22 mouse cellular contexts compared by ENCODE assay signal in genomic region chr9:80774541-80774940, GRCm38 (mm10).
DNase-seq lines count a peak whose midpoint lies in the region; ATAC-seq and TF ChIP-seq lines count a peak whose summit lies in the region.
"Had no signal": no experiment of that assay in that cellular context is flagged by ENCODE, and none has a peak within 500 bp of the region (broad histone marks: within the 10 kb centered on the region; RNA-seq: fewer than 3 reads in every experiment).

No protein-coding gene starts in this region.

- no peak overlapping the region for H3K9ac ChIP-seq in forebrain, embryonic 11.5 days (ENCODE audit: low read length)
- H3K9ac ChIP-seq in forebrain, postnatal 0 days = no peak overlapping the region
- H3K9ac ChIP-seq in hindbrain, postnatal 0 days (replicated peaks; ENCODE audit: low read length) = no peak overlapping the region
- H3K9ac ChIP-seq: embryonic facial prominence, embryonic 12.5 days; heart, embryonic 12.5 days; hindbrain, embryonic 14.5 days had no signal

- no peak for TF ChIP-seq CTCF in forebrain, postnatal 0 days (IDR thresholded peaks at IDR 0.05; ENCODE audit: low read depth)
- no peak for TF ChIP-seq CTCF in hindbrain, postnatal 0 days (IDR thresholded peaks at IDR 0.05; ENCODE audit: low read depth)

- H3K36me3 ChIP-seq in forebrain, embryonic 11.5 days (ENCODE audit: control insufficient read depth, insufficient read depth, low read length) = no peaks in the 10 kb centered on the region
- H3K36me3 ChIP-seq in forebrain, postnatal 0 days (ENCODE audit: insufficient read depth) = no peaks in the 10 kb centered on the region
- H3K36me3 ChIP-seq in hindbrain, postnatal 0 days (ENCODE audit: insufficient read depth, low read length) = no peaks in the 10 kb centered on the region
- no peaks in the 10 kb centered on the region for H3K36me3 ChIP-seq in hindbrain, embryonic 10.5 days
- H3K36me3 ChIP-seq: embryonic facial prominence, embryonic 12.5 days; G1E; heart, embryonic 12.5 days had no signal

- 0 out of 2 replicates have a peak, but pooled peaks have one; percentile 10 for ATAC-seq in forebrain, embryonic 11.5 days (replicated peaks; ENCODE audit: low FRiP score)
- no peak for ATAC-seq in forebrain, postnatal 0 days
- ATAC-seq in hindbrain, postnatal 0 days = peak; percentile 78; the same call in 1 of the 2 replicates
- ATAC-seq: CD4-positive, CD25-positive, alpha-beta regulatory T cell, adult 4 months; intestine, embryonic 16.5 days had no signal

- DNase-seq in cerebellum, postnatal 10 days = peak; percentile 82 to 86
- DNase-seq in cerebellum, postnatal 25 days = no peak
- DNase-seq in forebrain, embryonic 11.5 days (ENCODE audit: low spot score) = no peak
- no peak for DNase-seq in forebrain, postnatal 0 days
- peak; percentile 68 for DNase-seq in hindbrain, postnatal 0 days (ENCODE audit: low spot score)
- no peak for DNase-seq in hindbrain, embryonic 10.5 days (ENCODE audit: low spot score)
- DNase-seq in retina, embryonic 14.5 days (ENCODE audit: low spot score) = peak; percentile 92
- DNase-seq in layer of hippocampus, postnatal 25 days (ENCODE audit: extremely low spot score in 1 of 2, low spot score in 1 of 2) = no peak
- DNase-seq: adrenal gland, postnatal 14 days; B cell, adult 2 months; cerebellum, adult 2 months; cerebellum, postnatal 36 days; gastrocnemius, adult 2 months; gastrocnemius, postnatal 25 days; heart, postnatal 36 days; kidney, adult 2 months had no signal

- H3K9me3 ChIP-seq in forebrain, embryonic 11.5 days (ENCODE audit: control insufficient read depth, low read length) = no peaks in the 10 kb centered on the region
- H3K9me3 ChIP-seq in forebrain, postnatal 0 days (ENCODE audit: low read length) = no peaks in the 10 kb centered on the region
- no peaks in the 10 kb centered on the region for H3K9me3 ChIP-seq in hindbrain, postnatal 0 days (ENCODE audit: low read length)
- no peaks in the 10 kb centered on the region for H3K9me3 ChIP-seq in hindbrain, embryonic 10.5 days
- H3K9me3 ChIP-seq: embryonic facial prominence, embryonic 12.5 days; G1E; heart, embryonic 12.5 days had no signal

- no peak overlapping the region for H3K4me2 ChIP-seq in forebrain, embryonic 11.5 days (ENCODE audit: low read depth, low read length, severe bottlenecking)
- H3K4me2 ChIP-seq in forebrain, postnatal 0 days (ENCODE audit: low read depth) = no peak overlapping the region
- H3K4me2 ChIP-seq in hindbrain, postnatal 0 days (ENCODE audit: low read depth, low read length) = no peak overlapping the region
- H3K4me2 ChIP-seq: embryonic facial prominence, embryonic 12.5 days; heart, embryonic 12.5 days; hindbrain, embryonic 14.5 days had no signal

- no peaks in the 10 kb centered on the region; the same call in 1 of the 2 replicates for H3K4me1 ChIP-seq in forebrain, embryonic 11.5 days (replicated peaks; ENCODE audit: control insufficient read depth, insufficient read depth, low read length)
- no peaks in the 10 kb centered on the region for H3K4me1 ChIP-seq in forebrain, postnatal 0 days (ENCODE audit: insufficient read depth)
- H3K4me1 ChIP-seq in hindbrain, postnatal 0 days (ENCODE audit: insufficient read depth, low read length) = no peaks in the 10 kb centered on the region; the same call in 1 of the 2 replicates
- H3K4me1 ChIP-seq in hindbrain, embryonic 10.5 days (replicated peaks) = no peaks in the 10 kb centered on the region
- H3K4me1 ChIP-seq: embryonic facial prominence, embryonic 12.5 days; heart, embryonic 12.5 days had no signal

- H3K27ac ChIP-seq in forebrain, embryonic 11.5 days (ENCODE audit: low read depth, low read length) = no peak overlapping the region
- no peak overlapping the region for H3K27ac ChIP-seq in forebrain, postnatal 0 days (ENCODE audit: low read depth, low read length)
- H3K27ac ChIP-seq in hindbrain, postnatal 0 days = no peak overlapping the region
- H3K27ac ChIP-seq in hindbrain, embryonic 10.5 days = no peak overlapping the region
- H3K27ac ChIP-seq: embryonic facial prominence, embryonic 12.5 days; gastrocnemius, adult 2 months; hindbrain, embryonic 14.5 days had no signal

- no peak overlapping the region for H3K4me3 ChIP-seq in forebrain, embryonic 11.5 days (ENCODE audit: low read depth, low read length)
- no peak overlapping the region for H3K4me3 ChIP-seq in forebrain, postnatal 0 days (ENCODE audit: low read depth, low read length)
- H3K4me3 ChIP-seq in hindbrain, postnatal 0 days (ENCODE audit: low read length) = no peak overlapping the region
- no peak overlapping the region for H3K4me3 ChIP-seq in hindbrain, embryonic 10.5 days
- H3K4me3 ChIP-seq: embryonic facial prominence, embryonic 12.5 days; gastrocnemius, adult 2 months; heart, embryonic 12.5 days had no signal

- WGBS in forebrain, embryonic 11.5 days = 48% methylated on average over 1 of the region's 1 CpGs
- 39% methylated on average over 1 of the region's 1 CpGs for WGBS in forebrain, postnatal 0 days
- WGBS in hindbrain, postnatal 0 days = 62% methylated on average over 1 of the region's 1 CpGs
- WGBS in hindbrain, embryonic 10.5 days = 75% methylated on average over 1 of the region's 1 CpGs

- H3K27me3 ChIP-seq in forebrain, embryonic 11.5 days (ENCODE audit: control insufficient read depth, insufficient read depth, low read length) = no peaks in the 10 kb centered on the region
- no peaks in the 10 kb centered on the region for H3K27me3 ChIP-seq in forebrain, postnatal 0 days (ENCODE audit: insufficient read depth, low read length)
- H3K27me3 ChIP-seq in hindbrain, postnatal 0 days (ENCODE audit: insufficient read depth, low read length) = no peaks in the 10 kb centered on the region
- H3K27me3 ChIP-seq in hindbrain, embryonic 10.5 days (ENCODE audit: insufficient read depth, poor library complexity, severe bottlenecking) = no peaks in the 10 kb centered on the region
- H3K27me3 ChIP-seq: embryonic facial prominence, embryonic 12.5 days; heart, embryonic 12.5 days had no signal

Comparison
In these comparisons a context has a peak if more than half of its experiments do, and no peak if none do; other contexts are left out.
1. DNase-seq: peak in cerebellum, postnatal 10 days (2 of 2), hindbrain, postnatal 0 days (single experiment) and retina, embryonic 14.5 days (single experiment); none in cerebellum, postnatal 25 days (0 of 2), forebrain, embryonic 11.5 days (single experiment), forebrain, postnatal 0 days (single experiment), hindbrain, embryonic 10.5 days (single experiment) and layer of hippocampus, postnatal 25 days (0 of 2).